In genomic region chr5:105696049-105696448, GRCm38 (mm10) we compare ENCODE assay signal across 14 mouse cellular contexts. TPM values are rescaled to one million over a fixed set of nuclear protein-coding genes. Genes with fewer than 3 reads are reported as not detected.
DNase-seq lines count a peak whose midpoint lies in the region; ATAC-seq lines count a peak whose summit lies in the region.
"Had no signal": no experiment of that assay in that cellular context is flagged by ENCODE, and none has a peak within 500 bp of the region (broad histone marks: within the 10 kb centered on the region; RNA-seq: fewer than 3 reads in every experiment).

No protein-coding gene starts in this region.

- no peaks in the 10 kb centered on the region for H3K36me3 ChIP-seq in midbrain, embryonic 15.5 days (replicated peaks)
- H3K36me3 ChIP-seq: hindbrain, embryonic 10.5 days; limb, embryonic 12.5 days had no signal

- no peak overlapping the region for H3K4me2 ChIP-seq in midbrain, embryonic 15.5 days
- H3K4me2 ChIP-seq: limb, embryonic 12.5 days had no signal

- no peak overlapping the region for H3K4me3 ChIP-seq in midbrain, embryonic 15.5 days
- H3K4me3 ChIP-seq: hindbrain, embryonic 10.5 days; limb, embryonic 12.5 days had no signal

- H3K27me3 ChIP-seq in midbrain, embryonic 15.5 days (replicated peaks), result no peaks in the 10 kb centered on the region

- DNase-seq in layer of hippocampus, adult 9-11 months, result peak; percentile 57
- no peak for DNase-seq in layer of hippocampus, adult 9-10 months (ENCODE audit: low spot score)
- peak; percentile 75 for DNase-seq in CD4-positive, CD25-positive, alpha-beta regulatory T cell, adult 2 months (ENCODE audit: low read depth, low spot score)
- DNase-seq in c-Kit-positive CD71-negative TER-119-negative erythroid progenitor cells, embryonic 14.5 days (ENCODE audit: low read depth), result peak; percentile 55
- no peak for DNase-seq in right cerebral cortex, postnatal 4 days
- DNase-seq: cerebellum, postnatal 25 days; forebrain, postnatal 0 days; kidney, adult 9 months; right cerebral cortex, adult 18-20 months had no signal

- WGBS in midbrain, embryonic 15.5 days, result 91% methylated on average over 6 of the region's 6 CpGs

- peaks cover 12% of the 10 kb centered on the region for H3K4me1 ChIP-seq in midbrain, embryonic 15.5 days

- no peak overlapping the region for H3K9ac ChIP-seq in midbrain, embryonic 15.5 days
- H3K9ac ChIP-seq: forebrain, postnatal 0 days; limb, embryonic 12.5 days had no signal

- H3K27ac ChIP-seq in midbrain, embryonic 15.5 days, result no peak overlapping the region
- H3K27ac ChIP-seq: hindbrain, embryonic 10.5 days; limb, embryonic 12.5 days had no signal

- peak; percentile 60 for ATAC-seq in megakaryocyte progenitor cell, adult 5-6 weeks (replicated peaks; ENCODE audit: poor library complexity)
- no peak for ATAC-seq in midbrain, embryonic 15.5 days (replicated peaks)
- no peak for ATAC-seq in frontal cortex, adult (ENCODE audit: low TSS enrichment)
- ATAC-seq: forebrain, postnatal 0 days had no signal

- no peaks in the 10 kb centered on the region for H3K9me3 ChIP-seq in midbrain, embryonic 15.5 days
- H3K9me3 ChIP-seq: hindbrain, embryonic 10.5 days; limb, embryonic 12.5 days had no signal

RNA-seq across cellular contexts. Expression of gene Lrrc8d, which starts 3.7 kb away (rescaled TPM):
- 40.7 and 44.9 TPM in 2 replicates for total RNA-seq in megakaryocyte progenitor cell, adult 5-6 weeks (2015)
- 14.2 and 15.6 TPM in 2 replicates for total RNA-seq in megakaryocyte progenitor cell, adult 5-6 weeks (2017)
- 32.5 and 37.1 TPM in 2 replicates for polyA plus RNA-seq in midbrain, embryonic 15.5 days (2015; fragmentation: Nextera tagmentation; extraction: Ambion mirVana)

Comparison
In these comparisons a context has a peak if more than half of its experiments do, and no peak if none do; other contexts are left out.
1. DNase-seq: peak in layer of hippocampus, adult 9-11 months (single experiment), CD4-positive, CD25-positive, alpha-beta regulatory T cell, adult 2 months (single experiment) and c-Kit-positive CD71-negative TER-119-negative erythroid progenitor cells, embryonic 14.5 days (single experiment); none in layer of hippocampus, adult 9-10 months (single experiment) and right cerebral cortex, postnatal 4 days (single experiment).